Mouse (Mus musculus) CH12.LX (cell line): Measurements from ENCODE around the gene Tlr2. TPM values are rescaled to one million over a fixed set of nuclear protein-coding genes. Genes with fewer than 3 reads are reported as not detected.
"Not testable (repeated sequence)": the region's sequence is repeated elsewhere in the genome, so short reads cannot be mapped to it uniquely, and the experiment has no call there.

Experiments
- DNase-seq: peaks from one replicate; pipeline ENCODE4 v3.0.0-alpha.2; 2013; ENCODE audit errors: extremely low read depth
- H3K27ac ChIP-seq: 2 replicates; pipeline ENCODE4 v1.5.1; 2012; ENCODE audit warnings: low read depth, mild to moderate bottlenecking, control low read depth, moderate library complexity; ENCODE audit not compliant: insufficient read depth
- H3K27me3 ChIP-seq: replicated peaks from 2 replicates; pipeline ENCODE3; 2012; ENCODE audit warnings: inconsistent platforms
- H3K36me3 ChIP-seq, 2 experiments: replicated peaks in 1 of 2; 2 replicates each; pipeline versions ENCODE3 to v1.6.1; 2012; ENCODE audit warnings: inconsistent platforms in 1 of 2, low read length in 1 of 2, mild to moderate bottlenecking in 1 of 2, mixed read lengths in 1 of 2, moderate library complexity in 1 of 2; ENCODE audit not compliant: control insufficient read depth in 1 of 2, insufficient read depth in 1 of 2
- H3K4me1 ChIP-seq, 2 experiments: 2 replicates each; pipeline ENCODE4 v1.6.1; 2012; ENCODE audit warnings: inconsistent platforms in 1 of 2, moderate library complexity in 1 of 2; ENCODE audit not compliant: insufficient read depth in 2 of 2, control insufficient read depth in 1 of 2
- H3K4me2 ChIP-seq: 2 replicates; pipeline ENCODE4 v1.6.1; 2012; ENCODE audit warnings: low read depth, mild to moderate bottlenecking, control low read depth; ENCODE audit not compliant: poor library complexity, insufficient read depth, severe bottlenecking
- H3K4me3 ChIP-seq, 3 experiments: fragments of 150-350 bp in 1 of 3; sonication (generic) in 1 of 3; replicated peaks in 1 of 3; 2 replicates each; pipeline versions ENCODE3 to v1.5.1; 2011 to 2012; ENCODE audit warnings: low read depth in 2 of 3, low read length in 2 of 3, mild to moderate bottlenecking in 2 of 3, moderate library complexity in 2 of 3, control low read depth in 1 of 3, improper control_type of control experiment in 1 of 3, inconsistent platforms in 1 of 3, mixed read lengths in 1 of 3; ENCODE audit not compliant: poor library complexity in 1 of 3
- H3K79me2 ChIP-seq: replicated peaks from 2 replicates; pipeline ENCODE4 v1.6.1; 2012; ENCODE audit warnings: mild to moderate bottlenecking, moderate library complexity; ENCODE audit not compliant: control insufficient read depth, poor library complexity, insufficient read depth, severe bottlenecking; ENCODE audit errors: extremely low read depth
- H3K9ac ChIP-seq: 2 replicates; pipeline ENCODE4 v1.6.1; 2012; ENCODE audit warnings: low read depth, mild to moderate bottlenecking, control low read depth, moderate library complexity; ENCODE audit not compliant: insufficient read depth
- H3K9me3 ChIP-seq: replicated peaks from 2 replicates; pipeline ENCODE3; 2012; ENCODE audit warnings: low read length, inconsistent platforms, mixed read lengths
- BHLHE40 ChIP-seq: IDR thresholded peaks from 2 replicates; pipeline ENCODE4 v1.6.1; 2011; ENCODE audit warnings: mild to moderate bottlenecking, low read depth, low read length, improper control_type of control experiment
- CHD1 ChIP-seq: IDR thresholded peaks from 2 replicates; pipeline ENCODE4 v1.6.1; 2012; ENCODE audit warnings: low read depth, low read length, improper control_type of control experiment, inconsistent platforms
- CTCF ChIP-seq, 2 experiments: IDR thresholded peaks in 1 of 2; conservative IDR thresholded peaks in 1 of 2; 2 replicates each; pipeline ENCODE4 v1.5.1; 2011 to 2012; ENCODE audit warnings: low read depth in 2 of 2, low read length in 2 of 2, improper control_type of control experiment in 1 of 2, inconsistent platforms in 1 of 2, mild to moderate bottlenecking in 1 of 2, moderate library complexity in 1 of 2
- E2F4 ChIP-seq: IDR thresholded peaks from 2 replicates; pipeline ENCODE4 v1.6.1; 2011; ENCODE audit warnings: low read depth, low read length, improper control_type of control experiment; ENCODE audit not compliant: insufficient replicate concordance
- ELF1 ChIP-seq: IDR thresholded peaks from 2 replicates; pipeline ENCODE4 v1.6.1; 2014; ENCODE audit warnings: low read depth, mild to moderate bottlenecking, inconsistent platforms, low read length, improper control_type of control experiment
- GABPA ChIP-seq: IDR thresholded peaks from 2 replicates; pipeline ENCODE4 v1.6.1; 2012; ENCODE audit warnings: low read depth, low read length, improper control_type of control experiment, inconsistent platforms; ENCODE audit not compliant: insufficient replicate concordance
- HCFC1 ChIP-seq: IDR thresholded peaks from 2 replicates; pipeline ENCODE4 v1.6.1; 2012; ENCODE audit warnings: low read depth, mild to moderate bottlenecking, inconsistent platforms, low read length, improper control_type of control experiment
- JUND ChIP-seq: conservative IDR thresholded peaks from 2 replicates; pipeline ENCODE4 v1.6.1; 2011; ENCODE audit warnings: low read depth, low read length, improper control_type of control experiment
- KAT2A ChIP-seq: IDR thresholded peaks from 2 replicates; pipeline ENCODE4 v1.6.1; 2012; ENCODE audit warnings: low read length, improper control_type of control experiment, inconsistent platforms; ENCODE audit not compliant: insufficient replicate concordance
- MEF2A ChIP-seq: IDR thresholded peaks from 2 replicates; pipeline ENCODE4 v1.6.1; 2014; ENCODE audit warnings: low read depth, mild to moderate bottlenecking, inconsistent platforms, low read length, improper control_type of control experiment, borderline replicate concordance
- MXI1 ChIP-seq: IDR thresholded peaks from 2 replicates; pipeline ENCODE4 v1.6.1; 2011; ENCODE audit warnings: mild to moderate bottlenecking, low read depth, low read length, improper control_type of control experiment
- PAX5 ChIP-seq: IDR thresholded peaks from 2 replicates; pipeline ENCODE4 v1.6.1; 2012; ENCODE audit warnings: low read length, inconsistent platforms, mixed read lengths
- RAD21 ChIP-seq: IDR thresholded peaks from 2 replicates; pipeline ENCODE4 v1.6.1; 2011; ENCODE audit warnings: low read depth, mild to moderate bottlenecking, low read length, improper control_type of control experiment, moderate library complexity
- SMC3 ChIP-seq: IDR thresholded peaks from 2 replicates; pipeline ENCODE4 v1.6.1; 2011; ENCODE audit warnings: low read depth, low read length, improper control_type of control experiment
- TBP ChIP-seq: conservative IDR thresholded peaks from 2 replicates; pipeline ENCODE4 v1.6.1; 2011; ENCODE audit warnings: low read depth, low read length, improper control_type of control experiment
- USF2 ChIP-seq: conservative IDR thresholded peaks from 2 replicates; pipeline ENCODE4 v1.6.1; 2011; ENCODE audit warnings: low read depth, low read length, improper control_type of control experiment
- ZC3H11A ChIP-seq: IDR thresholded peaks from 2 replicates; pipeline ENCODE4 v1.6.1; 2012; ENCODE audit warnings: low read depth, mild to moderate bottlenecking, inconsistent platforms, low read length, improper control_type of control experiment
- dilution Hi-C: fragments of 300-500 bp; cut with MboI; formaldehyde crosslinking; loops from 2 replicates; pipeline ENCODE4 v1.14.3; 2020; ENCODE audit warnings: low sequenced_read_pairs; ENCODE audit not compliant: extremely low pct_unique_long_range_greater_than_20kb, extremely low pct_ligation_motif_present
- in situ Hi-C: fragments of 300-500 bp; cut with MboI; formaldehyde crosslinking; loops from 3 replicates; pipeline ENCODE4 v1.14.3; 2019; ENCODE audit warnings: low sequenced_read_pairs, low pct_ligation_motif_present, low pct_unique_long_range_greater_than_20kb, mixed read lengths
- polyA plus RNA-seq: library from polyadenylated mRNA; unstranded; fragments of >175 nt; gene quantifications from 2 replicates; pipeline ENCODE4 v1.2.1, GENCODE M21; 2012; ENCODE audit warnings: low read depth; ENCODE audit not compliant: insufficient read length
- total RNA-seq, 2 experiments: library from RNA; depleted of rRNA; stranded (reverse); fragments of 300-350 nt in 1 of 2; fragments of >200 nt in 1 of 2; gene quantifications; 2 replicates each; pipeline ENCODE4 v1.2.3; 2012 to 2014

Gene Tlr2
- total and polyA plus RNA-seq, 3 experiments = 8.8 to 19.9 (median 19.6) TPM

GRCm38 (mm10) chr3:83885163-83885562 lies 43.6 kb upstream of the Tlr2 start:
- no peaks in the 10 kb centered on the region for H3K9me3 ChIP-seq
- in situ Hi-C loops = no loop called here
- dilution Hi-C loops = no loop called here
- H3K4me2 ChIP-seq = no peak overlapping the region
- no peak for TF ChIP-seq CTCF (conservative IDR thresholded peaks at IDR 0.05 in 1 of 2, IDR thresholded peaks at IDR 0.05 in 1 of 2; ENCODE audit: low read depth in 2 of 2, low read length in 2 of 2)
- TF ChIP-seq JUND = no peak
- no peak for TF ChIP-seq BHLHE40
- no peak for TF ChIP-seq KAT2A
- TF ChIP-seq USF2 = no peak
- TF ChIP-seq MEF2A = no peak
- TF ChIP-seq ZC3H11A = no peak
- TF ChIP-seq MXI1 = no peak
- TF ChIP-seq TBP = no peak
- no peak for TF ChIP-seq E2F4
- no peak for TF ChIP-seq HCFC1
- TF ChIP-seq PAX5 = no peak
- TF ChIP-seq GABPA = no peak
- no peak for DNase-seq
- H3K27me3 ChIP-seq = no peaks in the 10 kb centered on the region
- peaks cover 0 to 2% of the 10 kb centered on the region in 2 experiments; a peak in 1 of 4 replicates for H3K4me1 ChIP-seq
- no peaks in the 10 kb centered on the region for H3K36me3 ChIP-seq
- no peak overlapping the region for H3K9ac ChIP-seq
- no peak overlapping the region for H3K27ac ChIP-seq
- no peak overlapping the region for H3K4me3 ChIP-seq
- H3K79me2 ChIP-seq = no peaks in the 10 kb centered on the region

GRCm38 (mm10) chr3:83879261-83880050 lies 37.9 kb upstream of the Tlr2 start:
- H3K4me1 ChIP-seq, DNase-seq, H3K36me3 ChIP-seq, H3K4me2 ChIP-seq, H3K9me3 ChIP-seq, H3K4me3 ChIP-seq, H3K27me3 ChIP-seq, H3K79me2 ChIP-seq, in situ Hi-C loops, H3K27ac ChIP-seq, dilution Hi-C loops, H3K9ac ChIP-seq: not testable (repeated sequence)

- in situ Hi-C loops = no loop called here
- H3K27me3 ChIP-seq = no peaks in the 10 kb centered on the region
- H3K36me3 ChIP-seq = no peaks in the 10 kb centered on the region
- TF ChIP-seq CHD1 (no peak), ELF1 (no peak), SMC3 (no peak), RAD21 (no peak)
- TF ChIP-seq, all 38 proteins: peak for 0
- no peak overlapping the region for H3K27ac ChIP-seq
- no peaks in the 10 kb centered on the region for H3K4me1 ChIP-seq
- no peak overlapping the region for H3K4me3 ChIP-seq
- no peaks in the 10 kb centered on the region for H3K79me2 ChIP-seq
- no peak overlapping the region for H3K9ac ChIP-seq
- no peak for DNase-seq
- no peaks in the 10 kb centered on the region for H3K9me3 ChIP-seq
- dilution Hi-C loops = no loop called here
- H3K4me2 ChIP-seq = no peak overlapping the region
Measured at GRCm38 (mm10) chr3:83878801-83879200, 37.2 kb upstream of the Tlr2 start.
